Mouse (Mus musculus): ENCODE results near the gene Abcc4. TPM values are rescaled to one million over a fixed set of nuclear protein-coding genes. Genes with fewer than 3 reads are reported as not detected.
A peak's percentile ranks its signal among the peaks of the same experiment; 100 is the strongest.

The Abcc4 gene
- total and polyA plus RNA-seq, 3 experiments = 9.6 to 20.2 (median 17.9) TPM

DNA sequence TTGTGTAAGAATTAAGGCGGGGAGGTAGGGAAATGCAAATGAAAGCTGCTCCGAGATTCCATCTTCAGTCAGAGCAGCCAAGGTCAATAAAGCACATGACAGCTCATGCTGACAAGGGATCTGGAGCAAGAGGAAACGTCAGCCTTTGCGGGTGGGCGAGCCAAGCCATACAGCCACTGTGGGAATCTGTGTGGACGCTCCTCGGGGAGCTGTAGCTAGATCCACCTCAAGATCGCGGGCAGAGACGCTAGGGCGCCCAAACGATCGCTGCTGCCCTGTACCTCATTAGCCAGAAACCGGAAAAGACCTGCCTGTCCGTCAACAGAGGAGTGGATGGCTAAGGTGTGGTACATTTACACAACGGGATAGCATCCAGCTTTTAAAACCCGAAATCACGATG lies 7.4 kb upstream of the Abcc4 start:
- peak; percentile 64 for DNase-seq

DNA sequence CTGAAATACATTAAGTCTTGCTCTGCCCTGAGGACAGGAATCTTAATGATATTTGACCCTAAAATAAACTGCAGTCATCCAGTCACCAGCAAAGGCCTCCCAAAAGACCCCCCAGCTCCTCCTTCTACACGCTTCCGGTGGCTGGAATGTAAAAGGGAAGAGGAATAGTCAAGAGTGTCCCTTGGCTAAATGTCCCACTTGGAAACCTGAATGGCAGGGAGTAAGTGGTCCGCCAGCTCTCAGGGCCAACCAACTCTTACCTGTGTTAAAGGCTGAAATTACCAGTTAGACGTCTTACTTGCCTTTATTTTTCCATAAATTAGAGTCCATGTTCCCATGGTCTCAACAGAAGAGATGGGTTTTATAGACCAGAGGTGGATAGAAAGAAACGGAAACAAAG lies 6.9 kb upstream of the Abcc4 start:
- no peak for DNase-seq

DNA sequence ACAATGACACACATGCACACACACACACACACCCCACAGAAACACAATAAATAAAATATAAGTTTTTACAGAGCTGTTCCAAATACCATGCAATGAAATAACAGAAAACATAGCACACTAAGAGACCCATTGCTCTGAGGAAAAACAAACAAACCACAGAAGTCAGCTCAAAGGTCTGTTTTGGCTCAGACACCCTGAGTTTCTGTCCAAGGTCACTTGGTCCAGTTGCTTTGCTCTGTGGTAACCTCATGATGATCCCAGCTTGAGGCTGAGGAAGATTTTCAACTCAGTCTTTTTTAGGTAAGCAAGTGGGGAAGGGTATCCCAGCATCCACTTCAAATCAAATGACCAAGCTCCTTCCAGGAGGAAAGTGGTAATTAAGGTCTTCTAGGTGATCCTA lies 4.9 kb upstream of the Abcc4 start:
- peak; percentile 58 for DNase-seq

DNA sequence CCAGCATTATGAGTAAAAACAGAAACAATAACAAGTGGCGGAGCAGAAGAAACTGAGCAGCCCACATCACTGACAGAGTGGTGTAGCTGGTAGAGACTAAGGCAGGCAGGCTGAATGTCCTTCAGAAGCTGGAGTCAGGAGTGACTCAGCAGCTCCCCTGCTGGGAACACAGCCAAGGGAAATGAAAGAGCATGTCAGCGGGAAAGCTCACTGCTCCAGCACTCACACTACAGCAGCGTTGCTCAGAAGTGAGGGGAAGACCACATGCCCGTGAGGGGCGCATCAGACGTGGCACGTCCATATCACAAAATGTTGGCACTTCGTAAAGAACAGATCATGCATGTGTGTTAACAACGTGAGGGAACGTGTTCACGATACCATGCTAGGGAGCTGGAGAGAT lies 3.7 kb upstream of the Abcc4 start:
- peak; percentile 94 for DNase-seq

DNA sequence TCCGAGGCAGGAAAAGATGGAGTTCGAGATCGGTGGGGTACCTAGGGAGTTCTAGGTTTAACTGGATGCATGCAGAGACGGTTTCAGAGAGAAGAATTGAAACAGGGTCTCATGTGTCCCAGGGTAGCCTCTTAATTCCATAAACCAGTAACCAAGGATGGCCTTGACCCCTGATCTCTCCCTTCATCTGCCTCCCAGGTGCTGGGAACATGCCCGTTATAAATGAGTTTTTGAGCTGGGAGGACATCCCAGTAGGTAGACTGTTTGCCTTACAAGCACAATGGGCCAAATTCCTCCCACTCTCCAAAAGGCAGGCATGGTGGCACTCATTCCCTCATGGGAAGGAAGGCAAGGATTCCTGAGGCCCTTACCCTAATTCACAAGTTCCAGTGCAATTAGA lies 2.1 kb upstream of the Abcc4 start:
- no peak for DNase-seq

DNA sequence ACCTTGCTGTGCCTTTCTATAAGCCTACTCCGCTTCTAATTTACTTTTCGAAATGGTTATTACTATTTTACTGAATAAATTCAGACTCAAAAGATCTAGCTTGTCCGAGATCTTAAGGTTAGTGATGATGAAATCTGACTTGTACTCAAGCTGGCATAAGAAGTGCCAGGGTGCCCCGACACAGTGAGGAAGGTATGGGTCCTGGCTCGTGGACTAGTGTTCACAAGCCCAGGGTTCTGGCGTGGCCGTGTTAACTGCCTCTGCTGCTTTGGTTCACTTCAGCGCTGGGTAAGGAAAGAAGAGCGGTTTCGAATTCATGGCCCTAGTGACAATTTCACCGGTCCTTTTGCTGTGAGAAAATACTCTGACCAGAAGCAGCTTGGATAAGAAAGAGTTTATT lies 943 bp upstream of the Abcc4 start:
- no peak for DNase-seq

DNA sequence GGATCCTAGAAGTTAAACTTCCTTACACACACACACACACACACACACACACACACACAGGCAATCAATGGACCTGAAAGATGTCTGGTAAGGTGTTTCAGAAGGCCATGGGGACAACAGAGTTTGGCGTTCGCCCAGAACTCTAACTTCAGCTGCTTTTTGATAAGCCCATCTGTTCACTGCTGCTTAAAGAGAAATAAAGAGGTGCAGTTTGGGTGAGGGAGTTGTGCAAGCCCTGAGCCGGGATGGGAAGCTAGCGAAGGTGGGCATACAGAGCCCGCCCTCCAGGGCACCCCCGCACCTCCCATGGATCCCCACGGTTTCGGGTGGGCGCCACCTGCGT lies 583 bp downstream of the Abcc4 start:
- DNase-seq = no peak

DNA sequence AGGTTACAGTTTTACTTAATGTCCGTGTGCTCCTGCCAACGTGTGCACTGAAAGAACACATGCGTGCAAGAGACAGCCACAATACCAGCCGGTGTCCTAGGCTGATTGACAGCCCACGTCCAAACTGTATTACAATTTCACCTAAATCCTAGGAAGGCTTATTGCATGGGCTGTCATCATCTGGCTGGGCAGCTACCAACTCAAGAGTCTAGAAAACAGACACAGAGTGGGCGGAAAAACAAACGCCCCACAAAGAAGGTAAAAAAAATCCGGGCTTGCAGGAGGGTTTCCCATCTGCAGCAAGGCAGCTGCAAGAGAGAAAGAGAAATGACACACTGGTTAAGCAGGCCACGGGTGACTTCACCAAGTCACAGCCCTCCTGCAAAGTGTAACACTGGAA lies 2.7 kb downstream of the Abcc4 start:
- no peak for DNase-seq

DNA sequence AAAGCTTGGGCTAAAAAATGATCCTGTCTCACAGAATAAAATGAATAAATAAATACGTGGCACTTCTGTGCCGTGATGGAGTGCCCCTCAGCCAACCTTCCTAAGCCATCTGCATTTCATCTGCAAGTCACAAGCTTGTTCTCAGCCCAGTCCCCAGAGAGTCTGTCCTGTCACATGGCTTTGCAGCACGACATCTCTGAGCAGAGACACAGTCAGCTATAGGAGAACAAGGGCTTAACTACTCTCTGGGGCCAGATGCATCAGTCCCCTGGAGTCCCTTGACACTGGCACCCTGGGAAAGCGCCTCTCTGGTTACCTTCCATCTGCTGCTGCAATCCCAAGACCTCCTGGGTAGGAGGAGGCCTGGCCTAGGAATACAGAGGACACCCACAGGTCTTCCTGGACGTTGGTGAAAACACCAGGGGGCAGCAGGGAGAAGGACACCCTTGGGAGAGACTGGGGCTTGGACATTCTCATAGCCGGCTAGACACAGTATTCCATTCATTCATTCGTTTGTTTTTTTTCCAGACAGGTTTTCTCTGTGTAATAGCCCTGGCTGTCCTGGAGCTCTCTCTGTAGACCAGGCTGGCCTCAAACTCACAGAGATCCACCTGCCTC lies 3.9 kb downstream of the Abcc4 start:
- DNase-seq = peak; percentile 76

DNA sequence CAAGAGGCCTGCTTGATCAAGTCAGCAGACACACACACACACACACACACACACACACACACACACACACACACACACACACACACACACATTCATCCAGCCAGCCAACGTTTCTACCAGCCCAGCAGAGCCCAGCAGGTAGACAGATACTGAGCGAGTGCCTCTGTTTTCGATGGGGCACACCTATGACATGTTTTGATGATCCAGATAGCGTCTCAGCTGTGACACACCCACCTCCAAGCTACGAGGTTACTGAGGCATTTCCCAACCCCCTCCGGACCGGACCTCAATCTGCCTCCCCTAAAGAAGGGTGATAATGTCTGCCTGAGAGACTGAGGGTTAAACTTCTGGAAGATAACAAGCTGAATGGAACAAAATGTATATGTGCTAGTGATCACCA lies 5.4 kb downstream of the Abcc4 start:
- no peak for DNase-seq

DNA sequence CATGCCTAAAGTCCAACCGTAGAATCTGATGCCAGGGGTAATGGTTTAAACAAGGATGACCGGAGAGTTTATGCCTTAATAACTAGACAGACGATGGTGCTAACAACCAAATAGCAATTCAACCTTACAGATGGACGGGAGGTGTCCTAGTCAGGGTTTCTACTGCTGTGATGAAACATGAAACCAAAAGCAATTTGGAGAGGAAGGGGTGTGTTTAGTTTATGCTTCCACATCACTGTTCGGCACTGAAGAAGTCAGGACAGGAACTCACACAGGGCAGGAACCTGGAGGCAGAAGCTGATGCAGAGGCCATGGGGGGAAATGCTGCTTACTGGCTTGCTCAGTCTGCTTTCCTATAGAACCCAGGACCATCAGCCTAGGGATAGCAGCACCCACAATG lies 6.1 kb downstream of the Abcc4 start:
- DNase-seq = no peak

DNA sequence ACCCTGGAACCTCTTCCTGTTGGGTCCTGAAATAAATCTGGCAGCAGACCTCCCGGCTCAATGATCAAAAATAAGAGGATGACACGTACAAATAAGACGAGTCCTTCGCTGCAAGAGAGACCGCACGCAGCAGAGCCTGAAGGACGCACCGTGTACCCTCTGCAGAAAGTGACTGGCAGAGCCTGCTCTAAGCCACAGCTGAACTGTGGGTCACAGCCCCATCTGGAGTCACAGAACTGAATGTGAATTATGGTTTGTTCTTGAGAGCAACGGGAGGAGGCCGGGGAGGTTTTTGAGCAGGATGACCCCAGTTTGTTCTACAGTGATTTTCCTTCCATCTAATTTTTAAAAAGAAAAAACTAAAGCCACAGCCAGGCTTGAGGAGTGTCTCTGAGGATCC lies 6.5 kb downstream of the Abcc4 start:
- DNase-seq = no peak

DNA sequence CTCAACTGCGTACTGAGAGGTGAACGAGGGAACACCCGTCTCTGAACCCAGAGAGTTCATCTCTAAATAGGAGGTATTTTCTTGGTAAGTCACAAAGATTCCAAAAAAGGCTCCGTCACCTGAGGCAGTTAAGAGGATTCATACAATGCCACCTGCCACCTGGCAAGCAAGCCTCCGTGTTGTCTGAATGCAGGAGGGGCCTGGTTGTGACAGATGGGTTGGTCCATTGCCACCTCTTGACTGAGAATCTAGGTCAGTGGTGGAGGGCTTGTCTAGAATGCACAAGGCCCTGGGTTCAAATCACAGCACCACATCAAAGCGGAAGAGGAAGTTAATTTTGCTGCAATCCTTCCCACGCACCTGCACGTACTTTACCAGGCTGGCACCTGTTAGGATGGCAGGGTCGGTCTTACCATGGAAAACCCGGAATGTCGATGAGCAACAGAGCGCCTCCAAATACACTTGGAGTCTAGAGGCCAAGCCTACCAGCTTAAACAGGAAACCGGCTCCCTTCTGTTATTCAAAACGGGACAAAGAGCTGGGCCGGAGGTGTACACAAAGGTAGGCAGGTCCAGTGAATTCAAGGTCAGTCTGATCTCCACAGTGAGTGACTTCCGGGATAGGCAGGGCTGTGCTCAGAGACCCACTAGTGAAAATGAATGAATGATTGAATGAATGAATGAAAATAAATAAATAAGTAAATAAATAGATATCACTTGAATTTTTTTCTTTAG lies 9.3 kb downstream of the Abcc4 start:
- no peak for DNase-seq

DNA sequence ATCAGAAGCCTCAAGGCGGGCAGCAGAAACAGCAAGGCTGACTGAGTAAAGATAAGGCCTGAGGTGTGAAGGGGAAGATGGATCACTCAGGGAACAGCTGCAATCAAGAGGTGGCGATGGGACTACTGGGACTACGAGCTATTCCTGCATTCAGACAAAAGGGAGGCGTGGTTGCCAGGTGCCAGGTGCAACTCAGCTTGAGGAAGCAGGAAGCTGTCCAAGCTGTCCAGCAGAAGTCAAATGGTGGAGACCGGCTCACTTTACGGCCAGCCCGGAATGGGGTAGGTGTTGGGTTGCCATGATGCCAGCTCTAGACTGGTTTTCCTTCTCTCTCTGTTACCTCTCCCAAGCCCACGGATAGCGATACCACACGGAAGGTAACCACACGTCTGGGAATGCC lies 10.2 kb downstream of the Abcc4 start:
- DNase-seq = no peak

DNA sequence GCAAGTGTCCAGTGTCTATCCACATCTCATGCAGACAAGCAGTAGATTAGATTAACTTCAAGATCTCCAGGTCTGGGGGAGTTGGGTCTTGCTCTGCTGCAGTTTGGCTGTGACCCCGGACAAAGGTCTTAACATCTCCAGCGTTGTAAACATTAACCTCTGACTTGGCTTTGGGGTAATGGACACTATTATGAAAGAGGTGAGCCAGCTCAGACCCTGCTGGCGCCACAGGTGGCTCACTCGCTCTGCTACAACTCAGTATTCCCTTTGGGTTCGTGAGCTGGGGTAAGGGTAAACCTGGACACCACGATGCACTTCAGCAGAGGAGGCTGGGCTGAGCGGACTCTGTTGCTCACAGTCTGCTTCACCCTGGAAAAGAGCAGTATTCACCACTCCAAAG lies 11.7 kb downstream of the Abcc4 start:
- DNase-seq = no peak

DNA sequence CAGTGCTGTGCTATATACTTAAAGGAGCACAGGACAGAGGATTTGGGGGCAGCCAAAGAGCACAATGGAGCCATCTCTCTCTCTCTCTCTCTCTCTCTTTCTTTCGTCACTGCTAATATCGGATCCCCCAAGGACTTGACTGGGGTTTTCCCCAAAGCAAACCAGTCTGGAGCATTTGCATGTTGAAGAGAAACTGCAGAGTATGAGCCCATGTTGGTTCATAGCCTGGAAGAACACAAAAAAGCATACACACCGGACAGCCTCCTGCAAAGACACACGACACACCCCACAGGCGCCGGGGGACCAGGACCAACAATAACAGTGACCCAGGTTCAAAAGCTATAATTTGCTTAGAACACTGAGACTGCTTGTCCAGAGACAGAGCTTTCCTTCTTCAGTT lies 14.1 kb downstream of the Abcc4 start:
- no peak for DNase-seq

DNA sequence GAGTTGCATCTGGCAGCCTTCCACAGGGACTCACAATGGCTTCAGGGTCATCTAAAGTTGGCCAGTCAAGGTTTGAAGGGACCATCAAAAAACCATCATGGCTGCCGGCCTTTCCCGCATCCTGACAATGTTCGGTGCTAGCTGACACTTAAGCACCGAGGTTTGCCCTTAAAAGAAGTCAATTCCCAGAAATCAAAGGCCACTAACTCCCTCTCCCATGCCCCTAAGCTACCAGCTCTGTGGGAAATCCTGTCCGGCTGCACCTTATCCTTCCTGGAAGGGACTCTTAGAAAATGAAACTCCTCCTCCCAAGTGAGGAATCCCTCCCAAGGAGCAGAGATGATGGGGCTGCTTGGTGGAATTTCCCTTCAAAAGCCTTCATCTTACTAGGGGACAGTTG lies 14.6 kb downstream of the Abcc4 start:
- DNase-seq = no peak

DNA sequence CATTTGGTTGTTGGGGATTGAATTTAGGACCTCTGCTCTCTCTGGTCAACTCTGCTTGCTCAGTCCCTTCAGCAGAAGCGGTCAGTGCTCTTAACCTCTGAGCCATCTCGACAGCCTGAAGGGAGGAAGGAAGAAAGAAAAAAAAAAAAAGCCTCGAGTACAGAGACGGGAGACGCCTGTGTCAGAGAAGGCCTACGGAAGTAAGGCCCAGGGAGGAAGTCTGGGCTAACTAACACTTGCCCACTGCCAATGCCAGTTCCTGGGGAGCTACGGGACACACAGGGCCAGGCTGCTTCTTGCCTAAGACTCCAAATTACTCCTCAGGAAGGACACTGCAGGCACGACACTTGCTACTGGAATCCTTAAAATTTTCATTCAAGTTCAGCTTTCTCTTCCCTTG lies 15.1 kb downstream of the Abcc4 start:
- no peak for DNase-seq

DNA sequence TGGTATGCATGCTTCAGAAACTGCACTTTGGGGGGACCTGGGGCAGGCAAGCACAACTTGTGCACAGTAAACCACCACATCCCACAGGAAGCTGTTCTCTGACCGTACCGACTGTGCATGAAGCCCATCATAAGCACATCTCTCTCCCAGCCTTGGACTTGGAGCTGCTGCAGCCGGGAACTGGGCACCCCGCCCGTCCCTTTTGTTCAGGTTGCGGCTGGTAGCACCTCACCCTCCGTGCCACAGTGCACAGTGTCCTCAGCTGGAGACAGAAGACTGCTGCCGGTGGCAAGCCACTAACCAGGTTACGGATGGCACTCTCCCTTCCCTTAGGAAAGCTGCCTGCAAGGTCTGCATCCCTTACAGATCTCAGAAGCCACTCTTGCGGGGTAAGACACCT lies 15.7 kb downstream of the Abcc4 start:
- DNase-seq = no peak

DNA sequence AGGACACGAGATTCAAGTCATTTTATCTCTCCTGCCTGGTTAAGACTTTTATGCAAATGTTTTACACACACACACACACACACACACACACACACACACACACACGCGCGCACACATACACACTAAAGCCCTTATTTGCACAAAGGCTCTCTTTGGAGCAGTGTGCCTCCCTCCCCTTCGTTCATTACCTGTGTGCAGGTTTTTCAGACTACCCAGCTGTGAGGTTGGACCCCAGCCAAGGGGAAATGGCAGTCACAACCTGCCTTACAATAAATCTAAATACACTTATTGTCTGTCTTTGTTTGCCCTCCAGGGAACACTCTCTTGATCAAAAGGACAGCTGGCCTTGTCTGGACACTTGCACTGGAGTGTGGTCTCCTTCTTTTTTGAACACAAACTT lies 17.4 kb downstream of the Abcc4 start:
- DNase-seq = no peak

DNA sequence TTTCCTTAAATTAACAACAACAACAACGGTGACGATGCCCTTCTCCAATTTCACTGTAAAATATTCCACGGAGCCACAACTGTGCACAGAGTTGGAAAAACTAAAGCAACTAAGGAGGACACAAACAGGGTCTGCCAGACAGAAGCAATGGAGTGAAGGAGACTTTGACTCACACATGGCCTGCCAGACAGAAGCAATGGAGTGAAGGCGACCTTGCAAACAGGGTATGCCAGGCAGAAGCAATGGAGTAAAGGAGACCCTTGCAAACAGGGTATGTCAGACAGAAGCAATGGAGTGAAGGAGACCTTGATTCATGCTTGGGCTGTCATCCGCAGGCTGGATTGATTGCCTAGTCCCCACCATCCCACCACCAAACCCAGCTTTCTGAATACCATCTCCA lies 19.2 kb downstream of the Abcc4 start:
- DNase-seq = no peak

DNA sequence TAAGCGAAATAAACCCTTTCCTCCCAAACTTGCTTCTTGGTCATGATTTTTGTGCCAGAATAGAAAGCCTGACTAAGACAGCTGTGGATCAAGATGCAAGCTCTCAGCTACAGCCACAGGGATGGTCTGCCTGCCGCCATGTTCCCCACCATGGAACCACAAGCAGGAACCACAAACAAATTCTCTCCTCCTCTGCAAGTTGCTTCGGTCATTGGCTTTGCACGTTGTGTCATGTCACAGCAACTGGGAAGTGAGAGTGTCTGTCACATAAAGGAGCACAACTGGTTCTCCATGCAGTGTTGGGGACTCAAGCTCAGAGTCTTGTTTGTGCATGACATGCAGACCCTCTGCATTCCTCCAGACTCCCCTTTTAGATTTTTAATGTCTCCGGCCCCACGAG lies 20.4 kb downstream of the Abcc4 start:
- DNase-seq = no peak

DNA sequence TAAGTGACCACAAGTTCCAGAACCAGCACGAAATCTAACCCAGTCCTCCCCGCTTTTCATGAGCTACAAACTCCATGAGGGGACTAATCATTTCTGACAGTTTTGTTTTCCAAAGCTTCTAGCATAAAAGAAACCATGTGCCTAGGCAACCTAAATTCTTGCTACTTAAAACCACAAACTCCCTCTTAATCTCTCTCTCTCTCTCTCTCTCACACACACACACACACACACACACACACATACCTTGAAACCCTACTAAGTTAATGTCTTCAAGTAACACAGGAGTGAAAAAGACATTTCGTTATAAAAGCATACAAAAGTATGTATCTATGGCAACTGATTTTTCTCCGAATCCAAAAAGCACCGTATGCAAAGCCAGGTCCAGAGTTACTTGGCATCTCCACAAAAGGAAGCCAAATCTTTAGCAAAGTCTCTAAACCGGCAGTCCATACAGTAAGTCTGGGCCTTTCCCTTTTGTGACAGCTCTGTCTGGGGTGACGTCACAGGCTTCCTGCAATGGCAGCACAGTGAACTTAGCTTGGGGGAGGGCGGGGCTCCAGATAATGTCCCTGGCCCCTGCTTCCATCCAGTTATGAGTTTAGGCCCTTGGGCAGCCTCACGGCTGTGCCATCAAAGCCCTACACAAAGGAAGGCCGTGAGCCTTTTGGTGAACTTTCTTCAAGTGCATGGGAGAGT lies 23.5 kb downstream of the Abcc4 start:
- no peak for DNase-seq

DNA sequence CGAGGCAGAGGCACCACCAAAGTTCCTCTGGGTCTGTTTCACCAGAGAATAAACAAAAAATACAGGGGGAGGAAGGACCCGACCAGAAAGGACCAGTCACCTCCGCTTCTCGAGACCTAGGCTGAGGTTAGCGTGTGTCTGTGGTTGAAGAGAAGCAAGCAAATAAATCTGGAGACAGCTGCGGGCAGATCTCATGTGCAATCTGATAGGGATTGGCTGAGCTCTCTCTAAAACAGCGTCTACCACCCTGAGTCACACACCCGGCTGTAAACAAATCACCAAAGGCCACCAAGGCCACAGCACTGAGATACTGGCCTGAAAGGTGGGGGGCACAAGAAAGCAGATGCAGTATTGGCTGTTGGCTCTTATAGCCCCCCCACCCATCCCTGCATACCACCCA lies 24.9 kb downstream of the Abcc4 start:
- DNase-seq = peak; percentile 56
